Mouse (Mus musculus) adrenal gland, postnatal 14 days (tissue): Measurements from ENCODE around the gene Aknad1. TPM values are rescaled to one million over a fixed set of nuclear protein-coding genes. Genes with fewer than 3 reads are reported as not detected.

ENCODE experiments used
- DNase-seq: peaks from one replicate; pipeline ENCODE4 v3.0.0; 2021; ENCODE audit warnings: mixed read lengths
- total RNA-seq: library from RNA; stranded (reverse); gene quantifications from 2 replicates; pipeline ENCODE4 v1.2.3, GENCODE M21; 2021

Aknad1 gene
- total RNA-seq, 1 experiment from 2014 or later: not detected

DNA sequence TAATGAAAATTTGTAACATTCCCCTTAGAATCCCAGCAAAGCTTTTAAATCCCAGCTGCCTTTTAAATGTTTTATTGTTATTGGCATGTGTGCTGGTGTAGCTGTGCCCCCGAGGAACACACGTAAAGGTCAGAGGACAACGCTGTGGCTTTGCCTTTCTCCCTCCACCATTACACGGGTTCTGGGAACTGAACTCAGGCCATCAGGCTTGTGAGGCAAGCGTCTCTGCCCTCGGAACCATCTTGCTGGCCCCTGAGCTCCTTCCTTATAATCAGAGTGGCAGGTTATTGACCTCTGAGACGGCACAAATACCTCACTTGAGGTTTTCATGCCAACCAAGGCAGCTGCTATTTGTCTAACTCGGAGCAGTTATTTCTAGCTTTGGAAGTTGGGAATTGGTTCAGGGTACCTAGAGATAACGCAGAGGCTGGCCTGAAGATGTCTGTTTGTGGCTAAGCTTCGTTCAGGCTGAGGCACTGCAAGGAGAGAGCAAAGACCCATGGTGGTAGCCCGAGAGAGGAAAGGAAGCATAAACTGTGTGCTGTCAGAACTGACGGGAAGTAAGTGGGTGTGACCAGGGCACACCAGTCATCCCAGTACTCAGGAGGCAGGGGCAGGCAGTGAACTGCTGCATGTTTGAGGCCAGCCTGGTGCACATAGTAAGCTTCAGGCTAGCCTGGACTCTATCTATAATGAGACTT, 48.4 kb downstream of the Aknad1 start:
- DNase-seq: no peak

DNA sequence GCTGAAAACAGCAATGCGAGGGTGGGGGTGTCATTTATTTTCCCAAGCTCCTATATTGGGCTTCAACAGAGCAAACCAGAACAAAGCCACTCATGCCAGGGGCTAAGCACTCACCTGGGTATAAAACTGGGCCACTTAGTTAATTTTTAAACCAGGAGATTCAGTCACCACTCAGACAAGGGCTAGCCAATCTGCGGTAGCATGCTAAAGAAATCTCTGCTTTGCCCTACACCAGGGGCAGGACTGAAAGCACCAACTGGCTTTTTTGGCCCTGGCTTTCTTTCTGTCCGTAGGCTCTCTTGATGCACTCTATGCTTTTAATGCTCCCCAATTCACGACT, 49.0 kb downstream of the Aknad1 start:
- no peak for DNase-seq

DNA sequence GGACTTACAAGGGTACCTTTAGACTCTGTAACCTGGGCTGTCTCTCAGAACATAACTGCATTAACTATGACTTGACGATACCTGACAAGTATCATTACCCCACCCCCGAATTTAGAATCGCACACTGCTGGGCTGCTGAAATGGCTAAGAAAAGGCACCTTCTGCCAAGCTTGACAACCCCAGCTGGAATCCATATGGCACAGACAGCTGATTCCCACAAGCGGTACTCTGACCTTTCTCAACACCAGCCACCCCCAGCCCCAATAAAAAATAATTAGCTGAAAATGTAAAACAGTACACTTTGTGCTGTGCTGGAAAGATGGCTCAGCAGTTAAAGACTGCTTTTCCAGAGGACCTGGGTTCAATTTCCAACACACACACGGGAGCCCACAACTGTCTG, 49.8 kb downstream of the Aknad1 start:
- no peak for DNase-seq

DNA sequence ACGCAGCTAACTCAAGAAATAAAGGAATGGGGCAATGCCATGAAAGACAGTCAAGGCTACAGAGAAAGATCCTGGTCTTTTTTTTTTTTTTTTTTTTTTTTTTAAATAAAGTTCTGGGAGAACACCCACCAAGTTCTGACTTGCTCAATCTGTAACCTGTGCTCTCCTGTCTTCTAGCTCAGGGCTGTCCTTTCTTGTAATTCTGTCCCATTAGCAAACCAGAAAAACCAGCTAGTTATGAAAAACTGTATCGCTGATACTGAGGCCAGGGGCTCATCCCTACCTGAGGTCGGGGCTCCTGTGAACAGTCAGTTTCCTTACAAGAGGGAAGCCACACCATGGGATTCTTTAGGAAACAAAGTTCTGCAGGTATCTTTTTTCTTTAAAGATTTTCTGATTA, 51.0 kb downstream of the Aknad1 start:
- DNase-seq: no peak

DNA sequence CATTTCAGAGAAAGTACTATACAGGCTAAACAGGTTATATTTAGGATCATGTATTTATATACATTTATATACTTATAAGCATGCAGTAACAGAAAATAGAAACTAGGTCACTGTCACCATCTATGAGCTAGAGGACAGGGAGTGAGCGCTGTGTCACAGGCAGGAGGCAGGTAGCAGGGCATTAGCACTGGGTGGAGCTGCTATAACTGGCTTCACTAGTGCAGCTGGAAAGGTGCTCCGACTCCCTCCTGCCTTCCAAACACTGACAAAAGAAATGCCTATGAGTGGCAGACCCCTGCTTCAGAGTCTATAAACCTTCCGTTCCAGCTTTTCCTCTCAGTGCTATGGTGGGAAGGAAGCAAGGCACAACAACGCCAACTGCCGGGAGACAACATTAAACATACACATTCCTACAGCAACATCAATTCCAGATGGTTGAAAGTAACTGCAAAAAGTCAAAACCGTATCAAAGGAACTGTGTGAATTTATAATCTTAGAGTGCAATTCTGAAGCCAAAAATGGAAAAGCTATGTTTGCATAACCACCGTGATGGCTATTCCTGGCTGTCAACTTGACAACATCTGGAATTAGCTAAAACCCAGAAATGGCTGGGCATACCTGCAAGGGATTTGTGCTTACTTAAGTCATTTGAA, 51.7 kb downstream of the Aknad1 start:
- DNase-seq: no peak

DNA sequence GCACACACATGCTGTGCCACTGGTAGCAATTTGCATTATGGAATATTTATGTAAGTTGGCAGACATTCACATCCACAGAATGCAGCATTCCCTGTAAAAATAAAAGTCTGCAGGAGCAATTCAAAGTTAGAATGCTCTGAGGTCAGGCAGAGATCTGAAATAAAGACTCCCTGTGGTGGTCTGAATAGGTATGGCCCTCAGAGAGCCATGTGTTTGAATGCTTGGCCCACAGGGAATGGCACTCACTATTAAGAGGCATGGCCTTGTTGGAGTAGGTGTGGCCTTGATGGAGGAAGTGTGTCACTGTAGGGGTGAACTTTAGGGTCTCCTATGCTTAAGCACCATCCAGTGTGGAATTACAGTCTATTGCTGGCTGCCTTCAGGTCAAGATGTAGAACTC, 53.0 kb downstream of the Aknad1 start:
- no peak for DNase-seq

DNA sequence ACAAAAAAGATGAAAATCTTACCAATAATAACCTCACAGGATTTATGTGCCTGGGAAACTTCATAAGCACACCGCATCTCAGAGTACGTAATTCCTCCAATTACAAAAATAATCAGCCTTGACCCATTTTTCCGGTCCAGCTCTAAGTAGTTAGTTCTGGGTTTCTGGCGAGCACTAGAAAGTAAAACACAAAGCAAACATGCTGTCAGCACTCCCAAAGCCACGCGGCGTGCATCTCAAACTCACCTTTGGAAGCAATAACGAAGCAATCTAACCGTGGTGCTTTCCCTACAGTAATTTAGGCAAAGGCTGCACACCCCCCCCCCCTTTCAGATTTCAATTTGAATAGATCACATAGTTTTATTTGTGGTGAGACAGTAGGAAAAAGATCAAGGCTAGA, 55.3 kb downstream of the Aknad1 start:
- DNase-seq: peak; percentile 22

DNA sequence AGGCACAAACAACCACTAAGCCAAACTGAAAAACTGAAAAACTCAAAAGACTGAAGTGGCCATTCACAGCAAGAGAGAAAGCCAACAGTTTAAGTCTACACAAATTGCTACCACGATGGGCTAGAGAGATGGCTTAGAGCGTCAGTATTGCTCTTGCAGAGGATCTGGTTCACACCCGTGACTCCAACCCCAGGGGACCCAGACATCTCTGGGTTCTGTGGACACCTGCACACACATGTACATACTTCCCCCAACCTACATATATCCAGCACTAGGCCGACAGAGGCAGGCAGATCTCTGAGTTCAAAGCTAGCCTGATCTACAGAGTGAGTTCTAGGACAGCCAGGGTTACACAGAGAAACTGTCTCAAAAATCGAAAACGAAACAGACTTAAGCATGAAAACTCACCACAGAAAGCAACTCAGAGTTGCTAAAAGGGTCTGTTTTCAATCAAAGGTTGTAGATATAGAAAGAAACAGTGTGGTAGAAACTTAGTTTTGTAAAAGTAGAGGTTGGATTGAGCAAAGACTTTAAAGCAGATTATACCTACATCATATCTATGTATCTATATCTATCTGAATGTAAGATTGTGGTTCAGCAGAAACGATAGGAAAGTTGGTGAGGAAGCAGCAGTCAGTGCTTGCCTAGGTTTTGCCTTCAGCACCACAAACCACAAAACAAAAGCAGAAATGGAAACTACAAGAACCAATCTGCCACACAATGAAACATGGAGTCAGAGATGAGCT, 56.3 kb downstream of the Aknad1 start:
- DNase-seq: no peak

DNA sequence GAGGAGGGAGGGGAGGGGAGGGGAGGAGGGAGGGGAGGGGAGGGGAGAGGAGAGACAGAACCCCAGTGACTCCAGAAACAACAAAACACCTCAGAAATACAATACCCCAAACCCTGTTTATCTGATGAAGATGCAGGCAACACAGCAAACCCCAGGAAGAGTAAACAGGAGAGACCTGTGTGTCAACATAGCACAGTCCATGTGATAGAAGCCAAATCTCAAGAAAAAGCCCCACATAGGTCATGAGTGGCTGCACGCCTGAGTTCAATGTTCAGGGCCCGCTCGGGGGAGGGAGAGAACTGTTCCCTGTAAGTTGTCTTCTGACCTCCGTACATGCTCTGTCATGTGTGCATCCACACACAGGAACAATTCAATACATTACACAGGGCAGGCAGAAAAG, 56.9 kb downstream of the Aknad1 start:
- no peak for DNase-seq

DNA sequence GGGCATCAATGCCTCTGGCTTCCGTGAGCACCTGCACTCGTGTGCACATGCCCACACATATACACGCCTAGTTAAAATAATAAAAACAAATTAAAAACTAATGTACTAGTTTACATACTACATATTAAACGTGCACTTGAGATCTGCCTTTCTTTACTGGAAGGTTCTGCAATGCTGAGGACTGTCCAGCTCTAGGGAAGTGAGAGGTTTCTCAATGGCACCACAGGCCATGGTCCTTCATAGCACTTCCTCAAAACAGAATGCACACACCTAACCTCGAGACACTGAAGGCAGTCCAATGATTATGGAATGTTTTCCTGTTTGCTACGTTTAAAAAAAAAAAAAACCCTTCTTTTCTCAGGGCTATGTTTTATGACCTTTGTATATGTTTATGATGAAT, 58.3 kb downstream of the Aknad1 start:
- no peak for DNase-seq

DNA sequence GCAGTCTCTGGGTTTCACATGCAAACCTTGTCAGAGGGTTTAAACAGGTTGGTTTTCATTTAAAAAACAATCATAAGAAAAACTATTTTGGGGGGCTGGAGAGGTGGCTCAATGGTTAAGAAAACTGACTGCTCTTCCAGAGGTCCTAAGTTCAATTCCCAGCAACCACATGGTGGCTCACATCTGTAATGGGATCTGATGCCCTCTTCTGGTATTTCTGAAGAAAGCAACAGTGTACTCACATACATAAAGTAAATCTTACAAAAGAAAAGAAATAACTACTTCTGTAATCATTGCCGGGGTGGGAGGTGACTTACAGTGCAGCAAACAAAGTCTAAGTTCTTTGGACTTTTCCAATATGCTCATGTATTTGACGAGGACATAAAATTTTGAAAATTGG, 58.9 kb downstream of the Aknad1 start:
- no peak for DNase-seq

DNA sequence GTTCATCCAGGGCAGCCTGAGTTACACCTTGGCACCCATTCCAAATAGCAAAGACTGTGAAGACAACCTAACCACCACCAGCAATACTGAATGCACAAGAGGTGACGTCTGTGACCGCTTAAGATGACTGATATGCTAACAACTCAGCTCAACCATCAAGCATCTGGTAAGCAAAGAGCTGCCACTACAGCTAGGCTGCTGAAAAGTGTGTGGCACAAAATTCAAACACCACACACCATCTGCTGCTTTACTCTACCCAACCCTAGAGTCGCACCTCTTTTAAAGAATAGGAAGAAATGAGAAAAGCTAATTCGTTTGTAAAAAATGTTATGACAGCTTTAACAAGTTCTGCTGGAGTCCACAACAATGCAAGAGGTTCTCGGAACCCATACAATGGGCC, 66.2 kb downstream of the Aknad1 start:
- no peak for DNase-seq

DNA sequence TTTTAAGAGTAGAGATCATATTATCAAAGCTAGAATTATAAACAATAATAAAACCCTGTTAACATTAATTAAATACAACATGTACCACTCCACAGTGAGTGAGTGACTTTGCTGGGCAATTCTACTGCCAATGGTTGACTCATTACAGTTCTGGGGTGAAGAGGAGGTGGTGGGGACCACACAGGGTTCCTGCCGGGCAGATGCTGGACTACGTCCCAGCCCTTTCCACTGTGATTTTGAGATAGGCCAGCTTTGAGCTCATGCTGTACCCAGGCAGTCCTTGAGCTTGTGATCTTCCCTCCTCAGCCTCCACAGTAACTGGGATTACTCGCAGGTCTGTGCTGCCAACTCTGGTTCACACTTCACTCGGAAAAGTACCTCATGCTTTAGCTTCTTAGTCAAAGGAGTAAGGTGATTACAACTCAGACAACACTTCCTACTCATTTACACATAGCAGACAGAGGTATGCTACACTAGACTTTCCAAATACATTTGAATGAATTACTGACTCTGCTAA, 71.3 kb downstream of the Aknad1 start:
- no peak for DNase-seq

DNA sequence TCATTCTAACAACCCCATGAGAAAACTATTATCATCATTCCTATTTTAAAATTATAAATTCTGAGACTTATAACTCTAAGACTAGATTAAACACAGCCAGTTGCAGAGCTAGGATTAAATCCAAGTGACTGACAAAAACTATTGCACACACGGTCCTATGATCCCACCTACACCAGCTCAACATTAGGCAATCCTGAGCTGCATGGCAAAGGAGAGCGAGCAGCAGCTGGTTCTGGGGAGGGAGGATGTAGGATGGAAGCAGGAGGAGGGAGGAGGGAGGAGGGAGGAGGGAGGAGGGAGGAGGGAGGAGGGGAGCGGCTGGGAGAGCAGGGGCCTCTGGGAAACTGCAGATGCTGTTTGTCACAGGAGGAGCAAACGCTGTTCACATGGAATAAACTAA, 76.2 kb downstream of the Aknad1 start:
- no peak for DNase-seq

DNA sequence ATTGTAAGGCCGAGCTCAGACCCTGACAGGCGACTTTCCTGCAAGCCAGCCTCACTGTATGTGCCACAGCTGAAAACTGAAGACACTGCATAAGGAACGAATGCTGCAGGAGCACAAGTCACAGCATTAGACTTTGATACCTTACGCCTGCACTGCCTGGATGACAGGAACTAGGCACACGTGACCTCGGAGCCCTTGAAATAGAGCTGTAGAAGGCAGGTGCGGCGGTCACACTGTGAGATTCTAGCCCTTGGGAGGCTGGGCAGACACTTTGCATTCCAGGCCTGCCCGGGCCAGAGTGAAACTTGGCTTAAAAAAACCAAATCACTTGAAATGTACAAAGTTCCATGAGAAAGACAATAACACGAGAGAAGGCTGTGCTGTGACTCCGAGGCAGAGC, 91.0 kb downstream of the Aknad1 start:
- no peak for DNase-seq

DNA sequence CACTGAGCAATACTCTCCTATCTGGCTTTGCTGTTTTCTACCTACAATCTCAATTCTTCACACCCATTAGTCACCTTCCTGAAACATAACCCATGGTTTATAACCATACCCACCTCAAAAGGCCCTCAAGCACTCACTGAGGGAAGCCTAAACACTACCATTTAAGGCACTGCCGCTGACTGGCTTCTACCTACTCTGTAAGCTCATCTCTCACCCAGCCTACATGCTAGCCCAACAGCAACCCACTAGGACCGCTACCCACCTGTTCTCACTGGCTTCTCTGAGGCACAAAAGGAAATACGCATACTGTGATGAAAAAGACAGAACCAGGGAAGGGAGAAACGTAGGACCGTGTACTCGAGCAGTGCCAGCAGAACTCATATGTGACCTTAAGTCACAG, 92.3 kb downstream of the Aknad1 start:
- DNase-seq: no peak

Other genes with a start within 250 kb of the Aknad1 start
- gene 1700013F07Rik, start 205.5 kb upstream of the Aknad1 start, total RNA-seq: not detected in 2 replicates
- gene 5330417C22Rik, start 203.1 kb upstream of the Aknad1 start, total RNA-seq: 1.5 and 4.7 TPM in 2 replicates
- gene Tmem167b, start 177.2 kb upstream of the Aknad1 start, total RNA-seq: 41.3 and 43.1 TPM in 2 replicates
- gene Taf13, start 168.0 kb upstream of the Aknad1 start, total RNA-seq: 23.5 and 29.5 TPM in 2 replicates
- 6.2 and 8.0 TPM in 2 replicates for gene Wdr47, start 148.4 kb upstream of the Aknad1 start, total RNA-seq
- 32.1 and 34.4 TPM in 2 replicates for gene Clcc1, start 85.7 kb upstream of the Aknad1 start, total RNA-seq
- 10.1 and 13.8 TPM in 2 replicates for gene Gpsm2, start 17.3 kb upstream of the Aknad1 start, total RNA-seq
- 45.2 and 50.7 TPM in 2 replicates for gene Stxbp3, start 100.9 kb downstream of the Aknad1 start, total RNA-seq
- gene Fndc7, start 150.3 kb downstream of the Aknad1 start, total RNA-seq: 0.11 and 0.49 TPM in 2 replicates
- gene Prpf38b, start 172.1 kb downstream of the Aknad1 start, total RNA-seq: 72.2 and 72.4 TPM in 2 replicates
- gene Henmt1, start 200.2 kb downstream of the Aknad1 start, total RNA-seq: not detected in 2 replicates
- not detected in 2 replicates for gene Gm9857, start 200.8 kb downstream of the Aknad1 start, total RNA-seq